Mouse (Mus musculus) myocyte (in vitro differentiated cells): ENCODE results near the gene Nudt2.

Experiments
- E2F4 ChIP-seq: IDR thresholded peaks from one replicate; pipeline ENCODE4 v1.6.1; 2011; ENCODE audit warnings: mild to moderate bottlenecking, control low read depth, moderate library complexity; ENCODE audit not compliant: insufficient read depth
- MAX ChIP-seq: IDR thresholded peaks from one replicate; pipeline ENCODE4 v1.6.1; 2011; ENCODE audit warnings: low read depth, mild to moderate bottlenecking, control low read depth
- POLR2A ChIP-seq: IDR thresholded peaks from one replicate; pipeline ENCODE4 v1.6.1; 2011; ENCODE audit warnings: low read depth, mild to moderate bottlenecking, control low read depth, moderate library complexity; ENCODE audit not compliant: insufficient read length
- USF1 ChIP-seq: IDR thresholded peaks from one replicate; pipeline ENCODE4 v1.6.1; 2011; ENCODE audit warnings: low read depth, mild to moderate bottlenecking, control low read depth, moderate library complexity

DNA sequence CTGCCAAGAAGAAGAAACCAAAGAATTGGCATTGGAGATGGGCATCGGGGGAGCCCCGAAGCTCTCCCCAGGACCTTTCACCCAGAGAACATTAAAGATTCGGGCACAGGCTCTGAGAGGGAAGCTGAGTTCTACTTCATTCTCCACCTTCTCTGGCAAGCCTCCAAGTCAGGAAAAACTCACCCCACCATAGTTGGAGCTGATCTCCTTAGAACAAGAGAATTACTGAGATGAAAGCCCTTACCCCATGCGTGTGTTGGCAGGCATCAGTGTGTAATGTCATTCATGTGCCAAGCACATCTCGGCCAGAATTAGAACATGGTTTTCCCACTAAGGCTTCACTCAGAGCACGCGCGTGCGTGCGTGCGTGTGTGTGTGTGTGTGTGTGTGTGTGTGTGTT, 30.9 kb downstream of the Nudt2 start:
- TF ChIP-seq E2F4 (no peak), USF1 (no peak), POLR2A (no peak), MAX (no peak)
